Mouse (Mus musculus): ENCODE measurements around the gene Ctss.

Gene Ctss

GRCm38 (mm10) chr3:95526622-95527211 is at the start of gene Ctss:
TSS of gene Ctss (plus strand) at chr3:95526786.
- DNase-seq (ENCODE audit: low read depth, low spot score) = no peak

DNA sequence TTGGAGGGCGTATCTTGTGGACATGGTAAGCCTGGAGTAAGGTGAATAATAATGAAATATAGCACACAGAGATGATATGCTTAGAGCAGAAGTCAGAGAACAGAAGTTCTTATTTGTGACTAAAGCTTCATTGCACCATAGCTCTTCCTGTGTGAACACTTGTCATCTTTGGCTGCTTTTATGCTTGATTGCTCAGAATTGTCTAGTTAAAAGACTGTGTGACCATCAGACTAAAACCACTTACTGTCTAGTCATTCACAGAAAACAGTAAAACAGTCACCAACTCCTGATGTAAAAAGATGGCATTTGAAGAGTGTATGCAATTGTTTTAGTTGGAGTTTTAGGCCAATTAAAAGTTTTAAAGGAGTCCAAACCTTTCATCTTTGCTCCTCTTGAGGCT is 47.6 kb upstream of the Ctss start:
- DNase-seq (ENCODE audit: low read depth, low spot score) = no peak

GRCm38 (mm10) chr3:95486421-95486820 is 40.2 kb upstream of the Ctss start:
- no peak for DNase-seq (ENCODE audit: low read depth, low spot score)

DNA sequence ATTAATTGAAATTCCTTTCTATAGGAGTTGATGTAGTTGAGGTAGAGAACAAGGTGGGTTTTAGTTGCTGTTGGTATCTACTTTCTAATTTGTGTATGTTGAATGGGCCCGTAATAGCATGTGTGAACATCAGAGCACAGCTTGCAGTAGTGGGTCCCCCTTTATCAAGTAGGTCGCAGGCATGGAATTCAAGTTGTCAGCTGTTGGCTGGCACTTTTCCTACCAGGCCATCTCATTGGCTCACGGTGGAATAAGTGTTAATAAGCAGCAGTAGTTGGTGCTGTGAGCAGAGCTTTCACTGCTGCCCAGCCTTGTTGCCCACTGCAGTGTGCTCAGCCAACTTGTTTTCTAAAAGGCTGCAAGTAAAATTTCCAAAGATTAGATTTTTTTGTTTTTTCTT is 37.9 kb upstream of the Ctss start:
- DNase-seq (ENCODE audit: low read depth, low spot score) = no peak

GRCm38 (mm10) chr3:95490238-95490637 is 36.3 kb upstream of the Ctss start:
- DNase-seq (ENCODE audit: low read depth, low spot score) = no peak

DNA sequence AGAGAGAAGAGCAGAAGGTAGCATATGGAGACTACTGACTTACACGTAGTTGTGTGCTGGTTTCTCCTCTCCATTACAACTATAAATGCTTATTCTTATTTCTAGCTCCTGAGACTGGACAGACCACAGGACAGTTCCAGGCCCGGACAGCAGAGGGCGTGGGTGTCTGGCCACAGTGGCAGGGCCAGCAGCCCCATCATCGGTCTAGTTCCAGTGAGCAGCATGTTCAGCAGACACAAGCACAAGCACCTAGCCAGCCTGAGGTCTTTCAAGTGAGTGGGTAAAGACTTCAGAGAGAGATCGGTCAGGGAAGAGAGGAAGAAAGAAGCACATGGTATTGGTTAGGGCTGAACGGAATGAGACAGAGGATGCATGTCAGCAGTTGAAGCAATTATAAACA is 32.2 kb upstream of the Ctss start:
- peak; percentile 32 for DNase-seq (ENCODE audit: low read depth, low spot score)

GRCm38 (mm10) chr3:95498229-95498628 is 28.4 kb upstream of the Ctss start:
- no peak for DNase-seq (ENCODE audit: low read depth, low spot score)

DNA sequence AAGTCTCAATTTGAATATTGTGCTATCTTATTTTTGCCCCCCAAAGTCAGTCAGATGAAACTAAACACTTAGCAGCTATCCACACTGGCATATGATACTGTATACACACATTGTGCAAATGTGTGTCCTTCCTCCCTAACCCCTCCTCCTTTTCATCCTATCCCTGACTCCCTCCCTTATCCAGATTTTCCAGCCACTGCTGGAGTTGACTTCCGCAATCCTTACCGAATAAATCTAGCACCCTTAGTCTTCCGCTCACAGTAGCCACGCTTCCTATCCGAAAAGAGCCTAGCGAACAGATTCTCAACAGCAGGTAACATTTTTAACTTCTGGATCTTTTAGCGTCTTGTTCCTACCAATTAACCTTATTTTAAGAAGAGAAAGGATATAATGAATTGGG is 27.6 kb upstream of the Ctss start, which contains the start of gene Ctsk:
Gene Ctsk (plus strand): TSS at position 233 of the 400 bp plus-strand sequence.
- no peak for DNase-seq (ENCODE audit: low read depth, low spot score)

DNA sequence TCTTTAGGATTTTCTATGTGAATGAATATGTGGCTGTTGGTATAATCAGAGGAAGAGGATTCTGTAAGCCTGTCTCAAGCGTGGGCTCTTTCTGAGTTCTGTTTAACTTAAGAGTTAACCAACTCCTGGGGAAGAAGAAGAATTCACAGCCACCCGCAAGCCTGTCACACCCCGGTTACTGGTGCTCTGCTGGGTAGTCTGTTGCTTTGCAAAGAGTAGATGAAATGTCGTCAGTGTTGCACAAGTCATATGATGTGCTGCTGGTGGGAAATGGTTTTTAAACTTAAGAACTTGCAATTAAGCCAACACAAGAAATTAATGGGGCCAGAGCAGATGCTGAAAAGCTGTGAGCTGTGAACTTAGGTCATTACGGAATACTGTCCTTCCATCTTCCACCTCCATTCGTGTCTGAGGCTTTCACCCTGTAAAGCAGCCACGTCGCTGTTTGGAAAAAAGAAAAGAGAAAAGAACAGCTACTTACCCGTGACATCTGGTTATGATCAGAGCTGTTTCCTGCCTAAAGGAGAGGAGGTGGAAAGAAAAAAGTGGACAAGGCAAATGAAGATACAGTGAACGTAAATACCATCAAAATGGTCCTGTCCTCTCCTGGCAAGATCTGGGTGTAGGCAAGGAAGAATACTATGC is 27.0 kb upstream of the Ctss start:
- no peak for DNase-seq (ENCODE audit: low read depth, low spot score)

- no peak for DNase-seq (ENCODE audit: low read depth, low spot score)
Observed at GRCm38 (mm10) chr3:95502312-95502711, 24.3 kb upstream of the Ctss start.

- DNase-seq (ENCODE audit: low read depth, low spot score) = no peak
Observed at GRCm38 (mm10) chr3:95509348-95509747, 17.2 kb upstream of the Ctss start.

DNA sequence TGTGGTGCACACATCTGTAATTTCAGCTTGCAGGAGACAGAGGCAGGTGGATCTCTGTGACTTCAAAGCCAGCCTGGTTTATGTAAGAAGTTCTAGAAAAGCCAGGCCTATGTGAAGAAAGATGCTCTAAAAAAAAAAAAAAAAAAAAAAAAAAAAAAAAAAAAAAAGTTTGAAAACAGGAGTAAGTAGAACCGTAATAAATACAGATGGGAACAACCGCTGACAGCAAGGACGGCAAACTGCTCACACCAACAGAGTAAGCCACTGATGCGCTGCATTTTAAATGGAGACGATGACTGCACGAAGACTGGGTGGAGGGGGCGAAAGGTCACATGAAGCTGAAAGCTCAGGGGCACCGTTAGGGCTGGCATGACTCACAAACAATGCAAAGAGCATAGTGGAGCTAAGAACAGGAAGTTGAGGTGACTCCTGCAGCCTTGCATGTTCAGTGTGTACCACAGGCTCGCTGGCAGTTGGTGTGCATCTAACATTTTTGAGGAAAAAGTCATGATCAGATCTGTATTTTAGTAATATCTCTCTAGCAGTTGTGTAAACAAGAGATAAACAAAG is 14.9 kb upstream of the Ctss start:
- no peak for DNase-seq (ENCODE audit: low read depth, low spot score)

GRCm38 (mm10) chr3:95516614-95517041 is 10.0 kb upstream of the Ctss start:
- DNase-seq (ENCODE audit: low read depth, low spot score) = no peak

DNA sequence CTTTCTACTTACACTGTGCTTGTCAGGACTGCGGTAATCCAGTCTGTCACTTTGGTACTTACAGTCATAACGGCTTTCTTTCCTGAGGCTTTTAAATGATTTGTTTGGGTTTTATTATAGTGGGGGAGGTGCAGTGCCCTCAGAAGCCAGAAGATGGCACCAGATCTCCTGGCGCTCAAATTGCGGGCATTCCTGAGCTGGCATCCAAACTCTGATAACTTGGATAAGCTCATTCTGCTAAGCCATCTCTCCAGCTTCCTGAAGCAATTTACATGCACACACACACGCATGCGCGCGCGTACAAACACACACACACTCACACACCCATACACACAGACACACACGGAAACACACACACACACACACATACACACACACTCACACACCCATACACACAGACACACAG is 9.1 kb upstream of the Ctss start:
- DNase-seq (ENCODE audit: low read depth, low spot score) = peak; percentile 54

DNA sequence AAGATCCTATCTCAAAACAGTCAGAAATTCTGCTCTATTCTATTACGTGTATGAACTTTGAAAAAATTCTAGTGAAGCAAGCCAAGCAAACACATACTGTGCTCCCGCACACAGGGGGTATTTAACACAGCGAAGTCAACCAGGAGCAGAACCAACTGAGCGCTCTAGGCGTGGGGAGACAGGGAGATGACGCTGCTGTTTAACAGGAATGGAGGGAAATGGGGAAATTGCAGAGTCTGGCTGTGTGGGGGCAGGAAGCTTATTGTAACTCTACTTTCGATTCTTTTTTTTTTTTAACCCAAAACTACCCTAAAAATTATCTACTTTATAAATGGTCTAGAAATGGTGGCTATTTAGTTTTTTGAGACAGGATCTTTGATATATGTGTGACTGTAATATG is 7.7 kb upstream of the Ctss start:
- no peak for DNase-seq (ENCODE audit: low read depth, low spot score)

DNA sequence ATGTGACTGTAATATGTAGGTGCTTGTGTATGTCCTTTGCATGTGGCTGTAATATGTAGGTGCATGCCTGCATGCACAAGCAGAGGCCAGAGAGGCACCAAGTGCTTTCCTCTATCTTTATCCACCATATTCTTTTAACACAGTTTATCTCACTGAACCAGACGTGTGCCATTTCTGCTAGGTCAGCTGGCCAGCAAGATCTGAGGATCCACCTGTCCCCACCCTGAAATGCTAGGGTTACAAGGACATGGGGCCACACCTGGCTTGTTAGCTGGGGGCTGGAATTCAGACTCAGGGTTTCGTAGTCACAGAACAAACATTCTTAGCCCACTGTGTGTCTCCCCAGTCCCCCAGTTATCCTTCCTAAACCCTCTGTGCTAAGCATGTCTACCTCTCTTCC is 7.3 kb upstream of the Ctss start:
- DNase-seq (ENCODE audit: low read depth, low spot score) = no peak

DNA sequence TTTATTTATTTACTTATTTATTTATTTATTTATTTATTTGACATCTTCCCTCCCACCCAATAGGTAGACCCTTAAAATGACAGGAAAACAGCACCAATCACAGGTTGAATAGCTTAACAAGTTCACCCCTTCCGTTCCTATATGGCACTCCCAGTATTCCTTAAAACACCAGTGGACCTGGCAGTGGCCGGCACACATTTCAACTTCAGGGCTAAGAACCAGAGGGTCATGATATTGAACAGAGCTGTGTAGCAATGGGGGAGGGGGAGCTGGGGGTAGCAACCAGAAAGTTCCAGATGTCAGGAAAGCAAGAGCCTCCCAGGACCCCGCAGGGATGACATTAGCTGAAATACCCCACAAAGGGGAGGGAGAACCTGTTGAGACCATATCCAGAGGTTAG is 6.5 kb upstream of the Ctss start:
- no peak for DNase-seq (ENCODE audit: low read depth, low spot score)

GRCm38 (mm10) chr3:95521168-95521567 is 5.4 kb upstream of the Ctss start:
- DNase-seq (ENCODE audit: low read depth, low spot score) = no peak

GRCm38 (mm10) chr3:95523662-95524061 is 2.9 kb upstream of the Ctss start:
- no peak for DNase-seq (ENCODE audit: low read depth, low spot score)

- DNase-seq (ENCODE audit: low read depth, low spot score) = no peak
Observed at GRCm38 (mm10) chr3:95524673-95525072, 1.9 kb upstream of the Ctss start.

DNA sequence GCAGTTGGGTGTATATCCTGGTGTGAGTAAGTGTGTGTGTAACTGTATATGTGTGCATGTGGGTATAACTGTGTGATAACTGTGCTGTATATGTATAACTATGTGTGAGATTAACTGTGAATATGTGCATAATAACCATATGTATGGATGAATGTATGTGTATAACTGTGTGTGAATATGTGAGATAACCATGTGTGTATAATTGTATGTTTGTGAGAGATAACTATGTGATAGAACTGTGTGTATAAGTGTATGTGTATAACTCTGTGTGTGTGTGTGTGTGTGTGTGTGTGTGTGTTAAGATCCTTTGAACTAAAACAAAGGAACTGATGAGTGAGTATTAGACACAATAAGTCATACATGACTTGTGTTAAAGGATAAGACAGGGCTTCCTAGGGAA is 475 bp upstream of the Ctss start:
- no peak for DNase-seq (ENCODE audit: low read depth, low spot score)

GRCm38 (mm10) chr3:95529814-95530213 is 3.2 kb downstream of the Ctss start:
- DNase-seq (ENCODE audit: low read depth, low spot score) = no peak

DNA sequence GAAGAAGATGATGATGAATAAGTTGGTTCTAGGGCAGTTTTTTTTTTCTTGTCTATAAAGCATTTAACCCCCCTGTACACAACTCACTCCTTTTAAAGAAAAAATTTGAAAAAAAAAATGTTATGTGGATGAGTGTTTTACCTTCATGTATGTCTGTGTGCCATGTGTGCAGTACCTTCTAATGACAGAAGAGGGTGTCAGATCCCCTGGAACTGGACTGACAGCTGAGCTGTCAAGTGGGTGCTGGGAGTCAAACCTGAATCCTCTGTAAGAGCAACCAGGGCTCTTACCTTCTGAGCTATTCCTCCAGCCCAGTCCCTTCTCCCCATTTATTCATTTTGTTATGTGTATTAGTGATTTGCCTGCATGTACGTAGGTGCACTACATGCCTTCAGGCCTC is 4.4 kb downstream of the Ctss start:
- DNase-seq (ENCODE audit: low read depth, low spot score) = no peak

Measured in embryo, embryonic 11.5 days (tissue).